Mouse (Mus musculus): Measurements from ENCODE around the gene Lrrtm3. TPM values are rescaled to one million over a fixed set of nuclear protein-coding genes. Genes with fewer than 3 reads are reported as not detected.

The Lrrtm3 gene
- polyA plus RNA-seq, 1 experiment from 2014 or later: 13.1 TPM

- H3K27ac ChIP-seq: no peak overlapping the region
- no peaks in the 10 kb centered on the region for H3K9me3 ChIP-seq
- H3K9ac ChIP-seq: 0 out of 2 replicates have a peak overlapping the region, but pooled peaks have one; percentile 32
- peak overlapping the region; percentile 47 for H3K4me3 ChIP-seq
- H3K4me2 ChIP-seq: peak overlapping the region; percentile 78
- H3K4me1 ChIP-seq: peaks cover 34% of the 10 kb centered on the region
- no peak for ATAC-seq (ENCODE audit: insufficient number of reproducible peaks, insufficient read depth, low FRiP score, low TSS enrichment, low read depth)
- H3K27me3 ChIP-seq: peaks cover 46% of the 10 kb centered on the region
- H3K36me3 ChIP-seq: no peaks in the 10 kb centered on the region
- 3% methylated on average over 12 of the region's 12 CpGs for WGBS
Observed at GRCm38 (mm10) chr10:64086567-64087391, 3.3 kb downstream of the Lrrtm3 start.

GRCm38 (mm10) chr10:64086183-64086566, 3.9 kb downstream of the Lrrtm3 start:
- Histone ChIP-seq H3K9ac (no peak overlapping the region), H3K36me3 (no peaks in the 10 kb centered on the region), H3K27me3 (peaks cover 42% of the 10 kb centered on the region), H3K4me3 (peak overlapping the region; percentile 47), H3K9me3 (no peaks in the 10 kb centered on the region), H3K27ac (no peak overlapping the region), H3K4me2 (peak overlapping the region; percentile 78), H3K4me1 (peaks cover 34% of the 10 kb centered on the region)
- no peak for ATAC-seq (ENCODE audit: insufficient number of reproducible peaks, insufficient read depth, low FRiP score, low TSS enrichment, low read depth)
- WGBS: 53% methylated on average over 16 of the region's 16 CpGs

- Histone ChIP-seq H3K36me3 (no peaks in the 10 kb centered on the region), H3K9ac (no peak overlapping the region), H3K27me3 (peaks cover 39% of the 10 kb centered on the region), H3K9me3 (no peaks in the 10 kb centered on the region), H3K4me1 (peaks cover 32% of the 10 kb centered on the region), H3K4me3 (0 out of 2 replicates have a peak overlapping the region, but pooled peaks have one; percentile 6), H3K4me2 (peak overlapping the region; percentile 40), H3K27ac (no peak overlapping the region)
- 31% methylated on average over 4 of the region's 4 CpGs for WGBS
- no peak for ATAC-seq (ENCODE audit: insufficient number of reproducible peaks, insufficient read depth, low FRiP score, low TSS enrichment, low read depth)
Observed at GRCm38 (mm10) chr10:64084465-64084864, 5.6 kb downstream of the Lrrtm3 start.

GRCm38 (mm10) chr10:64083813-64084212, 6.3 kb downstream of the Lrrtm3 start:
- peaks cover 34% of the 10 kb centered on the region for H3K27me3 ChIP-seq

GRCm38 (mm10) chr10:64082345-64082744, 7.7 kb downstream of the Lrrtm3 start:
- Histone ChIP-seq H3K4me2 (no peak overlapping the region), H3K9ac (no peak overlapping the region), H3K27me3 (peaks cover 20% of the 10 kb centered on the region), H3K4me3 (no peak overlapping the region), H3K9me3 (no peaks in the 10 kb centered on the region), H3K4me1 (peaks cover 20% of the 10 kb centered on the region), H3K36me3 (no peaks in the 10 kb centered on the region), H3K27ac (no peak overlapping the region)
- 77% methylated on average over 3 of the region's 3 CpGs for whole genome bisulfite sequencing
- no peak for ATAC-seq (ENCODE audit: insufficient number of reproducible peaks, insufficient read depth, low FRiP score, low TSS enrichment, low read depth)

More at GRCm38 (mm10) chr10:64083813-64084212, 6.3 kb downstream of the Lrrtm3 start:
- peak overlapping the region; percentile 37 for H3K4me2 ChIP-seq
- 24% methylated on average over 11 of the region's 11 CpGs for WGBS
- H3K27ac ChIP-seq: no peak overlapping the region
- no peaks in the 10 kb centered on the region for H3K9me3 ChIP-seq
- H3K4me3 ChIP-seq: no peak overlapping the region
- no peak for ATAC-seq (ENCODE audit: insufficient number of reproducible peaks, insufficient read depth, low FRiP score, low TSS enrichment, low read depth)
- H3K36me3 ChIP-seq: no peaks in the 10 kb centered on the region
- H3K4me1 ChIP-seq: peaks cover 29% of the 10 kb centered on the region
- H3K9ac ChIP-seq: no peak overlapping the region

- ATAC-seq (ENCODE audit: insufficient number of reproducible peaks, insufficient read depth, low FRiP score, low TSS enrichment, low read depth): no peak
- H3K9ac ChIP-seq: no peak overlapping the region
- H3K9me3 ChIP-seq: no peaks in the 10 kb centered on the region
- no peaks in the 10 kb centered on the region for H3K36me3 ChIP-seq
- no peak overlapping the region for H3K4me3 ChIP-seq
- peaks cover 10% of the 10 kb centered on the region for H3K4me1 ChIP-seq
- H3K27me3 ChIP-seq: no peaks in the 10 kb centered on the region
- H3K27ac ChIP-seq: no peak overlapping the region
- 50% methylated on average over 10 of the region's 10 CpGs for WGBS
- no peak overlapping the region for H3K4me2 ChIP-seq
Observed at GRCm38 (mm10) chr10:64076410-64077052, 13.5 kb downstream of the Lrrtm3 start.

GRCm38 (mm10) chr10:64075944-64076343, 14.1 kb downstream of the Lrrtm3 start:
- H3K9ac ChIP-seq: no peak overlapping the region
- 39% methylated on average over 5 of the region's 5 CpGs for WGBS
- H3K36me3 ChIP-seq: no peaks in the 10 kb centered on the region
- no peak overlapping the region for H3K27ac ChIP-seq
- H3K4me1 ChIP-seq: peaks cover 10% of the 10 kb centered on the region
- H3K4me2 ChIP-seq: no peak overlapping the region
- no peaks in the 10 kb centered on the region for H3K27me3 ChIP-seq
- H3K4me3 ChIP-seq: no peak overlapping the region
- no peaks in the 10 kb centered on the region for H3K9me3 ChIP-seq
- ATAC-seq (ENCODE audit: insufficient number of reproducible peaks, insufficient read depth, low FRiP score, low TSS enrichment, low read depth): no peak

GRCm38 (mm10) chr10:64063704-64064103, 26.4 kb downstream of the Lrrtm3 start:
- Histone ChIP-seq H3K36me3 (no peaks in the 10 kb centered on the region), H3K4me1 (no peaks in the 10 kb centered on the region), H3K9me3 (no peaks in the 10 kb centered on the region), H3K9ac (no peak overlapping the region), H3K4me3 (no peak overlapping the region), H3K27me3 (no peaks in the 10 kb centered on the region), H3K4me2 (no peak overlapping the region), H3K27ac (no peak overlapping the region)
- no peak for ATAC-seq (ENCODE audit: insufficient number of reproducible peaks, insufficient read depth, low FRiP score, low TSS enrichment, low read depth)
- WGBS: 82% methylated on average over 9 of the region's 9 CpGs

GRCm38 (mm10) chr10:64049946-64050345, 40.1 kb downstream of the Lrrtm3 start:
- Histone ChIP-seq H3K4me1 (no peaks in the 10 kb centered on the region), H3K27me3 (no peaks in the 10 kb centered on the region), H3K36me3 (no peaks in the 10 kb centered on the region), H3K27ac (no peak overlapping the region), H3K4me3 (no peak overlapping the region), H3K4me2 (no peak overlapping the region), H3K9me3 (no peaks in the 10 kb centered on the region), H3K9ac (no peak overlapping the region)
- 84% methylated on average over 6 of the region's 6 CpGs for WGBS
- ATAC-seq (ENCODE audit: insufficient number of reproducible peaks, insufficient read depth, low FRiP score, low TSS enrichment, low read depth): no peak

- no peak overlapping the region for H3K4me2 ChIP-seq
- no peaks in the 10 kb centered on the region for H3K36me3 ChIP-seq
- H3K4me1 ChIP-seq: no peaks in the 10 kb centered on the region
- ATAC-seq (ENCODE audit: insufficient number of reproducible peaks, insufficient read depth, low FRiP score, low TSS enrichment, low read depth): no peak
- no peak overlapping the region for H3K9ac ChIP-seq
- H3K9me3 ChIP-seq: no peaks in the 10 kb centered on the region
- H3K27me3 ChIP-seq: no peaks in the 10 kb centered on the region
- H3K27ac ChIP-seq: no peak overlapping the region
- no peak overlapping the region for H3K4me3 ChIP-seq
- 83% methylated on average over 6 of the region's 6 CpGs for WGBS
Observed at GRCm38 (mm10) chr10:64049151-64049550, 40.9 kb downstream of the Lrrtm3 start.

GRCm38 (mm10) chr10:64041892-64042291, 48.2 kb downstream of the Lrrtm3 start:
- peaks cover 10% of the 10 kb centered on the region for H3K4me1 ChIP-seq
- H3K9me3 ChIP-seq: no peaks in the 10 kb centered on the region
- WGBS: 87% methylated on average over 11 of the region's 11 CpGs
- no peaks in the 10 kb centered on the region for H3K36me3 ChIP-seq
- H3K9ac ChIP-seq: no peak overlapping the region
- no peak for ATAC-seq (ENCODE audit: insufficient number of reproducible peaks, insufficient read depth, low FRiP score, low TSS enrichment, low read depth)
- H3K4me3 ChIP-seq: no peak overlapping the region
- H3K27ac ChIP-seq: no peak overlapping the region
- no peak overlapping the region for H3K4me2 ChIP-seq
- H3K27me3 ChIP-seq: no peaks in the 10 kb centered on the region

GRCm38 (mm10) chr10:64041218-64041617, 48.9 kb downstream of the Lrrtm3 start:
- H3K36me3 ChIP-seq: no peaks in the 10 kb centered on the region
- peaks cover 10% of the 10 kb centered on the region for H3K4me1 ChIP-seq
- no peak for ATAC-seq (ENCODE audit: insufficient number of reproducible peaks, insufficient read depth, low FRiP score, low TSS enrichment, low read depth)
- no peak overlapping the region for H3K27ac ChIP-seq
- no peak overlapping the region for H3K4me3 ChIP-seq
- no peaks in the 10 kb centered on the region for H3K9me3 ChIP-seq
- no peak overlapping the region for H3K9ac ChIP-seq
- no peak overlapping the region for H3K4me2 ChIP-seq
- WGBS: 79% methylated on average over 7 of the region's 7 CpGs
- H3K27me3 ChIP-seq: no peaks in the 10 kb centered on the region
